Mouse (Mus musculus): ENCODE measurements around the gene Synj2. TPM values are rescaled to one million over a fixed set of nuclear protein-coding genes. Genes with fewer than 3 reads are reported as not detected.

The Synj2 gene
- 6.0 TPM for polyA plus RNA-seq (2015; fragmentation: Illumina TruSeq; extraction: RNeasy Lipid Tissue Mini Kit (QIAGEN cat#74804); ENCODE audit: insufficient read depth, low replicate concordance)

DNA sequence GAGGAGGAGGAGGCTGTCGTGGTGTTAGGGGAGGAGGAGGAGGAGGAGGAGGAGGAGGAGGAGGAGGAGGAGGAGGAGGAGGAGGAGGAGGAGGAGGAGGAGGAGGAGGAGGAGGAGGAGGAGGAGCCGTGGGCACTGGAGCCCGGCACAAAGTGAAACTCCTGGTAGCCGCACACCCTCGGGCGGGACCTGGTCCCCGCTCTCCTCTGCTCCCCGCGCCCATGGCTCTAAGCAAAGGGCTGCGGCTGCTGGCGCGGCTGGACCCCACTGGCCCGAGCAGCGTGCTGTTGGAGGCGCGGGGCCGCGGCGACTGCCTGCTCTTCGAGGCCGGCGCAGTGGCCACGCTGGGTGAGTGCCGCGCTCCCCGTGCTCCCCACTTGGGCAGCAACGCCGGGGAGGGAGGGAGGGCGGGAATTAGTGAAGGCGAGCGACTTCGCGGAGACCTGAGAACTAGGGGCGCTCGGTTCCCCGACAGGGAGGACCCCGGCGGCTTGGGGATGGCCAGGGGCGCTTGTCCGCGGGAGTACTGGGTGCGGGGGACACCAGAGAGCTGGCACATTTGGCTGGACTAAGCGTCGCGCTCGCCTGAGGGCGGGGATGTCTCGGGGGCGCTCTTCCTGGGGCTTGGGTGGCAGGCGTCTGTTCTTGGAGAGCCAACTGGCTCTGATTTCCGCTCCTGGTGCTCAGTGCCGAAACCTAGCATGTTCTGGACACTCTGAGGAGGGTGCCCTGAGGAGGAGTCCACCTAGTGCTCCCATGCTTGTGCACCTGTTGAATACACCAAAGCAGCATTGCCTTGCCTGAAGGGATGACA is at the start of gene Synj2:
Synj2 (plus strand) TSS at position 51 of the 814 bp plus-strand sequence.

DNA sequence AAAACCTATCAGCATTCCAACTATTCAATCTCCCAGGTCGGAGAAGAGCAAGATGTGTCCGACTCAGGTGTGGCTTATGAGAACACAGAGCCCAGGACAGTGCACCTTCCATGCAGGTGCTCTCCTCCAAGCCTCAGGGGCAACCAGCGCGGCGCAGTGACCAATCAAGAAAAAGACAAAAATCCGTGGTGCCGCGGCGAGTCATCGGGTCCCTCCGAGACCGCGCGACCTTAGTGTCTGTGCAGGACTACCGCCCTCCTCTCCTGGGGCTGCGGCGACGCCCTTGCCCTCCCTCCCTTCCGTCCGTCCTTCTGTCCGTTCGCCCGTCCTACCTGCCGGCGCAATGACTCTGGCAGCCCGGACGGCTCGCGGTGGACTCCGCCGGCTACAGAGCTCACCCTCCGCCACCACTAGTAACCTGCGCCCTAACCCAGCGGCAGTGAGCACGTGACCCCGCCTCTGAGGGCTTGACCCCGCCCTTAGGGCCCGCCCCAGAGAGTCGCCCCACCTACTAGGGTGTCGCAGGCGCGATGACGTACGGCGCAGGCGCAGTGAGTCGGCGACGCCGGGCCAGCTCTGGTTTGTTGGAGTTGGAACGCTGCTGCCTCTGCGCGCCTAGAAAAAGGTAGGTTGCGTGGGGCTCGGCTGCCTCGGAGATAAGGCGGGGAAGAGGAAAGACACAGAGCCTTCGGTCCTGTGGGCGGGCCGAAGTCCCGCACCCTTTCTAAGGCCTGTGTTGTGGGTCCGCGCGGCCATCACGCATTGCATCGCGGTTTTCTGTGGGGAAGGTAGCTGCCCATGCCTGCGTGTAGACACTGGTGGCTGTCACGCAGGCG is 138.4 kb downstream of the Synj2 start, which contains the start of the genes Serac1 and Gtf2h5:
Serac1 (minus strand) TSS at position 455 of the 836 bp plus-strand sequence.
Gtf2h5 (plus strand) TSS at position 500 of the 836 bp plus-strand sequence.

Other genes starting within 250 kb of the Synj2 start
- 61.3 TPM for gene Snx9, start 100.0 kb upstream of the Synj2 start, polyA plus RNA-seq (2015; fragmentation: Illumina TruSeq; extraction: RNeasy Lipid Tissue Mini Kit (QIAGEN cat#74804); ENCODE audit: insufficient read depth, low replicate concordance)
- gene Serac1, start 138.5 kb downstream of the Synj2 start, polyA plus RNA-seq (2015; fragmentation: Illumina TruSeq; extraction: RNeasy Lipid Tissue Mini Kit (QIAGEN cat#74804); ENCODE audit: insufficient read depth, low replicate concordance) = 4.7 TPM
- 43.7 TPM for gene Gtf2h5, start 138.5 kb downstream of the Synj2 start, polyA plus RNA-seq (2015; fragmentation: Illumina TruSeq; extraction: RNeasy Lipid Tissue Mini Kit (QIAGEN cat#74804); ENCODE audit: insufficient read depth, low replicate concordance)
- gene Tulp4, start 165.2 kb downstream of the Synj2 start, polyA plus RNA-seq (2015; fragmentation: Illumina TruSeq; extraction: RNeasy Lipid Tissue Mini Kit (QIAGEN cat#74804); ENCODE audit: insufficient read depth, low replicate concordance) = 35.4 TPM